Mouse (Mus musculus) cerebellum, adult 18-20 months (tissue): ENCODE data around the gene Treml2.
"Not testable (repeated sequence)": the region's sequence is repeated elsewhere in the genome, so short reads cannot be mapped to it uniquely, and the experiment has no call there.

Experiments
- DNase-seq, 2 experiments: peaks; one replicate each; pipeline ENCODE4 v3.0.0; 2021

Gene Treml2

GRCm38 (mm10) chr17:48350681-48351193 lies 51.4 kb downstream of the Treml2 start:
- no peak for DNase-seq

DNA sequence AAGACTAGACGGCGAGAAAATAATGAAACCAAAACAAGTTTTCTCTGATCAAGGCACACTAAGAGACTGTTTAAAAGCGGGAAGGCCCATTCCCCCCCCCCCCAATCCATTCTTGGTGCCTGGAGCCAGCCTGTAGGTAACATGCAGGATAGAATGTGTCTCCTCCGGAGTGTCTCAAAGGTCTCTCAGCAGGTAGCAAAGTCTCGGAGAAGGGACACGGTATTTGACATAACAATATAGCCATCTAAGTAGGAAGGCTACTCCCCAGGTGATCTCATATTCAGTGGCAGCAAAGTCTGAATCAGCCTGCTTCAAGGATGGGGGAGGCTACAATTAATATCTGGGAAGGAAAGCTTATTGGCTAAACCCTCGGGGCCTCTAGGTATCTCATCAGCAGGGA lies 53.7 kb downstream of the Treml2 start:
- not testable (repeated sequence) for DNase-seq

GRCm38 (mm10) chr17:48355822-48356221 lies 56.5 kb downstream of the Treml2 start:
- DNase-seq = no peak

- DNase-seq = no peak
Observed at GRCm38 (mm10) chr17:48357892-48358291, 58.6 kb downstream of the Treml2 start.

DNA sequence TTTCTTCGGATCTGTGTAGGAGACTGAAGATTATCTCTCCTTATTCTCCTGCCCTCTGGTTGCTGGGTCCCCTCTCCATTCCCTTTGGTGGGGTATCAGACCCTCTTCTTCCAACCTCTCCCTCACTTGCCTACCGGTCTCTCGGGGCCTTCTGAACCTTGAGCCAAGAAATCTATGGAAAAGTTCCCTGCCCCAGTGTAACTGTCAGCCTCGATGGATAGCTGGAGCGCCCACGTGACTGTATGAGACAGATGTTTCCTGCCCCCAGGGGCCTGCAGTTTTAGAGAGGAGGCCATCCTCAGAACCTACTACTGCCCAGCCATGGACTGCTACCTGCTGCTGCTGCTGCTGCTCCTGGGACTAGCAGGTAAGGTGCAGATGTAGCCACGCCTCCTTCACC lies 60.3 kb downstream of the Treml2 start, which contains the start of gene Treml1:
Gene Treml1, plus strand, starts transcription at position 301 of the 400 bp plus-strand sequence.
- DNase-seq = no peak

- no peak for DNase-seq
Observed at GRCm38 (mm10) chr17:48360462-48360861, 61.2 kb downstream of the Treml2 start.
